Mouse (Mus musculus) lung, postnatal 0 days (tissue): Measurements from ENCODE around the gene Mycl.

Source experiments
- CTCF ChIP-seq: IDR thresholded peaks from 2 replicates; pipeline ENCODE4 v1.5.1; 2016; ENCODE audit warnings: antibody characterized with exemption, mild to moderate bottlenecking
- EP300 ChIP-seq: IDR thresholded peaks from 2 replicates; pipeline ENCODE4 v1.6.1; 2016; ENCODE audit warnings: antibody characterized with exemption, mild to moderate bottlenecking, control low read depth

DNA sequence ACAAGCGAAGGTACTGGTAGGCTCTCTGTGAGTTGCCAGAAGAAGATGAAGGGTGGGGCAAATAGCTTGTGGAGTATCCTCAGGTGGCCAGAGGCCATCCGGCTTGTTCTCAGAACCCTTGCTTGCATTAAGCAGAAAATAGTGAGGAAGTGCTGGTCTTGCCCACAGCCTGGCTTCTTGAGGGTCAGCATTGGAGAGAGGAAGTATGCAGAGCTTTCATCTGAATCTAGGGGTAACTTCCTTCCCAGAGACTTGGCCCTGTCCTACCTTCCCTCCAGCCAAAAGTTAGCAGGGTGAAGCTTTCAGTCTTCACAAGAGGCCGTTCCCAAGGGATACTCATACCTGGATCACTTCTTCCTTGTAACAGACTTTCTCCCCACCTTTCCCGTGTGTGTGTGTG, 23.8 kb upstream of the Mycl start:
- TF ChIP-seq CTCF = no peak
- no peak for TF ChIP-seq EP300
